ENCODE assay signal across 14 mouse cellular contexts in genomic region chr2:152931456-152932160, GRCm38 (mm10). TPM values are rescaled to one million over a fixed set of nuclear protein-coding genes. Genes with fewer than 3 reads are reported as not detected.
DNase-seq lines count a peak whose midpoint lies in the region; TF ChIP-seq lines count a peak whose summit lies in the region.
"Had no signal": no experiment of that assay in that cellular context is flagged by ENCODE, and none has a peak within 500 bp of the region (broad histone marks: within the 10 kb centered on the region; RNA-seq: fewer than 3 reads in every experiment).

No protein-coding gene starts in this region.

- 0 out of 2 replicates have a peak, but pooled peaks cover 5% of the 10 kb centered on the region for H3K4me1 ChIP-seq in kidney, adult 2 months (ENCODE audit: control insufficient read depth, insufficient read depth, low read length)
- peaks cover 20% of the 10 kb centered on the region for H3K4me1 ChIP-seq in testis, adult 2 months (ENCODE audit: control insufficient read depth, insufficient read depth, low read length)
- H3K4me1 ChIP-seq: forebrain, embryonic 13.5 days had no signal

- no peak for TF ChIP-seq POLR2A in kidney, adult 2 months (IDR thresholded peaks at IDR 0.05; ENCODE audit: low read depth, low read length)
- no peak for TF ChIP-seq POLR2A in testis, adult 2 months (IDR thresholded peaks at IDR 0.05; ENCODE audit: control insufficient read depth, low read depth, low read length)

- DNase-seq in adrenal gland, postnatal 14 days, result peak; percentile 19
- no peak for DNase-seq in adrenal gland, adult 2 months
- peak; percentile 38 for DNase-seq in kidney, adult 2 months
- no peak for DNase-seq in kidney, adult 8-10 months
- DNase-seq in testis, postnatal 10 days (ENCODE audit: low spot score), result no peak
- no peak for DNase-seq in natural killer cell, adult 2 months (ENCODE audit: low spot score in 2 of 2)
- no peak for DNase-seq in layer of hippocampus, adult 9-10 months (ENCODE audit: low spot score)

- 51% methylated on average over 12 of the region's 12 CpGs for WGBS in kidney, adult 2 months

- H3K36me3 ChIP-seq in kidney, adult 2 months (ENCODE audit: control insufficient read depth, insufficient read depth, low read length), result no peaks in the 10 kb centered on the region
- no peaks in the 10 kb centered on the region for H3K36me3 ChIP-seq in testis, adult 2 months (ENCODE audit: control insufficient read depth, insufficient read depth, low read length)
- H3K36me3 ChIP-seq: hindbrain, embryonic 12.5 days had no signal

- H3K27me3 ChIP-seq in kidney, adult 2 months (replicated peaks; ENCODE audit: control insufficient read depth, insufficient read depth, low read length), result no peaks in the 10 kb centered on the region
- no peaks in the 10 kb centered on the region for H3K27me3 ChIP-seq in testis, adult 2 months (ENCODE audit: control insufficient read depth, insufficient read depth, low read length)

- no peak for TF ChIP-seq CTCF in kidney, adult 2 months (conservative IDR thresholded peaks at IDR 0.05; ENCODE audit: insufficient read depth, insufficient read length, low read depth, low read length)
- TF ChIP-seq CTCF in testis, adult 2 months (IDR thresholded peaks at IDR 0.05; ENCODE audit: control insufficient read depth, insufficient read depth, insufficient replicate concordance, low read depth, low read length), result no peak

- H3K27ac ChIP-seq in kidney, adult 2 months (ENCODE audit: insufficient read depth, low read depth, low read length), result 0 out of 2 replicates have a peak overlapping the region, but pooled peaks have one; percentile 17
- H3K27ac ChIP-seq in testis, adult 2 months (ENCODE audit: control insufficient read depth, insufficient read depth, low read depth, low read length), result peak overlapping the region; percentile 51
- H3K27ac ChIP-seq: forebrain, embryonic 13.5 days; hindbrain, embryonic 12.5 days; left cerebral cortex, adult 2 months had no signal

- peak overlapping the region; percentile 47 for H3K4me3 ChIP-seq in kidney, adult 2 months (ENCODE audit: insufficient read depth, low read depth, low read length)
- H3K4me3 ChIP-seq in testis, adult 2 months (ENCODE audit: control insufficient read depth, low read depth, low read length), result peak overlapping the region; percentile 72
- H3K4me3 ChIP-seq: forebrain, embryonic 13.5 days; hindbrain, embryonic 12.5 days; left cerebral cortex, adult 2 months had no signal

RNA-seq across cellular contexts. Expression of gene Foxs1, which starts 1.4 kb away (rescaled TPM):
- 3.6 and 6.1 TPM in 2 replicates for total RNA-seq in adrenal gland, postnatal 14 days (2021)
- 1 to 10 TPM; 3.2 to 3.7 TPM for total RNA-seq in adrenal gland, adult 2 months (2021)
- 11.1 and 13.1 TPM in 2 replicates for polyA plus RNA-seq in adrenal gland, adult 2 months (2012; rRNA removed)
- 6.4 and 7.3 TPM in 2 replicates for polyA plus RNA-seq in kidney, adult 2 months (2012; rRNA removed)
- polyA plus RNA-seq in testis, adult 2 months (2012; rRNA removed), result 4.1 and 4.3 TPM in 2 replicates
- total RNA-seq: neutrophil, adult 5-6 weeks had no signal

RNA-seq across cellular contexts. Expression of gene Dusp15, which starts 19.9 kb away (rescaled TPM):
- total RNA-seq in adrenal gland, postnatal 14 days (2021), result 2.8 and 4.4 TPM in 2 replicates
- total RNA-seq in adrenal gland, adult 2 months (2021), result 1 to 10 TPM; 2.7 to 2.9 TPM
- polyA plus RNA-seq in adrenal gland, adult 2 months (2012; rRNA removed), result 0.82 and 1.8 TPM in 2 replicates
- polyA plus RNA-seq in kidney, adult 2 months (2012; rRNA removed), result 12.3 and 20.6 TPM in 2 replicates
- 151 and 166 TPM in 2 replicates for polyA plus RNA-seq in testis, adult 2 months (2012; rRNA removed)
- total RNA-seq: neutrophil, adult 5-6 weeks had no signal

RNA-seq across cellular contexts. Expression of gene Mylk2, which starts 20.5 kb away (rescaled TPM):
- total RNA-seq in adrenal gland, postnatal 14 days (2021), result not detected in 2 replicates
- not detected for total RNA-seq in adrenal gland, adult 2 months (2021)
- not detected in 2 replicates for polyA plus RNA-seq in adrenal gland, adult 2 months (2012; rRNA removed)
- polyA plus RNA-seq in kidney, adult 2 months (2012; rRNA removed), result 0.07 and 1.1 TPM in 2 replicates
- polyA plus RNA-seq in testis, adult 2 months (2012; rRNA removed), result 0.04 TPM in 1 of 2 replicates, not detected in the other
- total RNA-seq: left cerebral cortex, adult 2 months; neutrophil, adult 5-6 weeks had no signal
- polyA plus RNA-seq: brain, embryonic 14.5 days; cortical plate, adult 2 months; forebrain, embryonic 13.5 days; hindbrain, embryonic 12.5 days had no signal

RNA-seq across cellular contexts. Expression of gene Ttll9, which starts 30.7 kb away (rescaled TPM):
- 0.48 and 1.1 TPM in 2 replicates for total RNA-seq in adrenal gland, postnatal 14 days (2021)
- under 1 TPM; 0.40 to 0.90 TPM for total RNA-seq in adrenal gland, adult 2 months (2021)
- 0.06 and 0.33 TPM in 2 replicates for polyA plus RNA-seq in adrenal gland, adult 2 months (2012; rRNA removed)
- polyA plus RNA-seq in kidney, adult 2 months (2012; rRNA removed), result 0.46 and 1.0 TPM in 2 replicates
- 203 and 218 TPM in 2 replicates for polyA plus RNA-seq in testis, adult 2 months (2012; rRNA removed)
- total RNA-seq: neutrophil, adult 5-6 weeks had no signal

Comparison
In these comparisons a context has a peak if more than half of its experiments do, and no peak if none do; other contexts are left out.
1. DNase-seq: peak in adrenal gland, postnatal 14 days (single experiment) and kidney, adult 2 months (single experiment); none in adrenal gland, adult 2 months (single experiment), kidney, adult 8-10 months (0 of 2), testis, postnatal 10 days (single experiment), natural killer cell, adult 2 months (0 of 2) and layer of hippocampus, adult 9-10 months (single experiment).